Mouse (Mus musculus) heart, postnatal 14 days (tissue): ENCODE measurements around the gene Dmxl2. TPM values are rescaled to one million over a fixed set of nuclear protein-coding genes. Genes with fewer than 3 reads are reported as not detected.

Experiments
- DNase-seq, 2 experiments: peaks; one replicate each; pipeline ENCODE4 v3.0.0; 2021 to 2022
- intact Hi-C: fragments of 180-260 bp; cut with DNase I; formaldehyde crosslinking; loops from one replicate; pipeline ENCODE4 v1.15.1; 2025
- total RNA-seq, 2 experiments: library from RNA; stranded (reverse); gene quantifications; 2 replicates each; pipeline ENCODE4 v1.2.3; 2021

Dmxl2 gene
- total RNA-seq, 2 experiments from 2014 or later: 18.3 to 20.2 TPM

DNA sequence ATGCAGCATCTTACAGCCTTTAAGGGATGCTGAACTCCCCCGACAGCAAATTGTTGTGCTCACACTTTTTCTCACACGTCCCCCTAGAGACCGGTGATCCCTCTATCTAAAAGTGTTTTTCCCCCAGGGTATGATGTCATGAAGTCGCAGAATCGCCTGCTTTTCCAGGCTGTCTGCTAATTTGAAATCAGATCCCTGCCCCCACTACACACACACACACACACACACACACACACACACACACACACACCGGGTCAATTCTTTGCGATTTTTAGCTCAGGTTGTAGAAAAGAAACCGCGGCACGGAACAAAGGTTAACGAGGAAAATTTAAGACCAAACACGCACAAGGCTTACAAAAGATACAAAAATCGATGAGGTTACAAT lies 677 bp upstream of the Dmxl2 start:
- intact Hi-C loops: no loop called here
- DNase-seq: no peak

GRCm38 (mm10) chr9:54500832-54501452 lies 484 bp downstream of the Dmxl2 start:
- intact Hi-C loops: no loop called here
- no peak for DNase-seq

- intact Hi-C loops: no loop called here
- DNase-seq: no peak
Measured at GRCm38 (mm10) chr9:54499791-54500190, 1.6 kb downstream of the Dmxl2 start.

DNA sequence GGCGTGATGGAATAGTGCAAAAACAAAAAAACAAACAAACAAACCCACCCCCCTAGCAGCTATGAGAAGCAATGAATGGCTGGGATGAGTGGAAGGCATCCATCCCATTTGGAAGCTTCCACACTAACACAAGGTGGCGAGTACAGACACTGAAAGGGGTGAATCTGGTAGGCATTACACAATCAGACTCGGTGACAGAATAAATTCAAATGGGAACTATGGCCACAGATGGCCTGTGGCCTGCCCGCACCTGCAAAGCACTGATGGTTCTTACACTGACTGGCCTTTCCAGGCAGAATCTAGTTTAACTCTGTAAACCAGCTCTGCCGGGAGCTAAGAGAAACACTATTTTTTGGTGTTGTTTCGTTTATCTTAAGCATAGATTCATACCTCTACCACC lies 2.1 kb downstream of the Dmxl2 start:
- no peak for DNase-seq
- intact Hi-C loops: no loop called here

DNA sequence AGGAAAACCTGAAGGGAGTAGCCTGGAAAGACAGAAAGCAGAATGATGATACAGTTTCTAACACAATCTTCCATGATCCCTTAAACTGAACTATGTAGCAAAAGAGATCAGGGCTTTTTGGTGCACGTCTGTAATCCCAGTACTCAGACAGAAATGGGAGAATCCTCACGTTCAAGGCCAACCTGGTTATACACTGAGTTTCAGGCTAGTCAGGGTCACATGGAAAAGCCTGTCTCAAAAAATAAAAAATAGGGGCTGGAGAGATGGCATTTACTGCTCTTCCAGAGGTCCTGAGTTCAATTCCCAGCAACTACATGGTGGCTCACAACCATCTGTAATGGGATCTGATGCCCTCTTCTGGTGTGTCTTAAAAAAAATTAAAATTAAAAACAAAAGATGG lies 11.0 kb downstream of the Dmxl2 start:
- DNase-seq: no peak
- intact Hi-C loops: no loop called here

GRCm38 (mm10) chr9:54489599-54489998 lies 11.8 kb downstream of the Dmxl2 start:
- DNase-seq: no peak
- intact Hi-C loops: no loop called here

GRCm38 (mm10) chr9:54484927-54485326 lies 16.5 kb downstream of the Dmxl2 start:
- intact Hi-C loops: no loop called here
- DNase-seq: no peak

GRCm38 (mm10) chr9:54483215-54483614 lies 18.2 kb downstream of the Dmxl2 start:
- DNase-seq: no peak
- intact Hi-C loops: no loop called here

- intact Hi-C loops: no loop called here
- DNase-seq: no peak
Measured at GRCm38 (mm10) chr9:54482763-54483162, 18.7 kb downstream of the Dmxl2 start.

DNA sequence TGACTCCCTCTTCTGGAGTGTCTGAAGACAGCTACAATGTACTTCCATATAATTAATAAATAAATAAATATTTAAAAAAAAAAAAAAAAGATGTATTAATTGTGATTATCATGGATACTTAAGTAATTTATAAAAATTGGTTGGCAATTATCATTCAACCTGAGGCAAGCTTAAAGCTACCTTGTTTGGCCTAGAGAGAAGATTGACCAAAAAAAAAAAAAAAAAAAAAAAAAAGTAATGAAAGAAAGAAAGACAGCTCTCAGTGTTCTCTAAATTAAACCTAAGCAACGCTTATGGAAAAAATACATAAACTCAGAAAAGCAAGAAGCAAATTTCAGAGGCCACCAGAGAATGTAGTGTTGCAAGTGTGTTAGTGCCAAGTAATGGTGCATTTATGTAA lies 22.4 kb downstream of the Dmxl2 start:
- intact Hi-C loops: no loop called here

DNA sequence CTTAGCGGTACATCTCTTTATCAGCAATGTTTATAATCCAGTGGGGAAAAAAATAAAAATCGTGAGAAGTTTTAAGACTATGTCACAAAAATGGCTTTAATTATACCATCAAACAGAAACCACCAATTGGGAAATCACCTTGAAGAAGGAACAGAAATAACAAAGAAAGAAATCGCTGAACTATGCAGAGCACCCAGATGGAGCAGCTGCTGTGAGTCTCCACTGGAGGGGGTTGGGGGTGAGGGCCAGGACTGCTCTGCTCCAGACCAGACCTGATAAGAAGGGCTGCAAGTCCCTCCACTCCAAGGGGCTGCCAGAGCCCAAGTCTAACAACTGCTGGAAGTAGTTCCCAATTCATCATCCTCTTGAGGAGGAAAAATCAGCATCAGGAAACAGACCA lies 23.3 kb downstream of the Dmxl2 start:
- intact Hi-C loops: no loop called here
- DNase-seq: no peak

More for the DNA sequence above, 22.4 kb downstream of the Dmxl2 start:
- DNase-seq: no peak

DNA sequence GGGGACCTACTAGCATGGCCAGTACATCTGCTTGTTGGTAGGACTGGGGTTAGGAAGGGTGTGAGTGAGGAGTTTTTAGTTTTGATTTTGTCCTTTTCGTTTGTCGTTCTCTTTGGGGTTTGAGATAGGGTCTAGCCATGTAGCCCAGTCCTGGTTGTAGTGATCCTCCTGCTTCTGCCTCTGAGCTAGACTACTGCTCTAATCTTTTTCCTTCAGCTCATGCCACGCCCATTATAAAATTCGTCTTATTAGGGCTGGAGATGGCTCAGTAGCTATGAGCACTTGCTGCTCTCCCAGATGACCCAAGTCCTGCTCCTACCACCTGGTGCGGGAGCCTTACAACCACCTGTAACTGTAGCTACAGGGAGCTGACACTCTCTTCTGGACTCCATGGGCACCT lies 26.9 kb downstream of the Dmxl2 start:
- intact Hi-C loops: no loop called here

GRCm38 (mm10) chr9:54474031-54474430 lies 27.4 kb downstream of the Dmxl2 start:
- DNase-seq: no peak
- intact Hi-C loops: no loop called here

More for the DNA sequence above, 26.9 kb downstream of the Dmxl2 start:
- no peak for DNase-seq

DNA sequence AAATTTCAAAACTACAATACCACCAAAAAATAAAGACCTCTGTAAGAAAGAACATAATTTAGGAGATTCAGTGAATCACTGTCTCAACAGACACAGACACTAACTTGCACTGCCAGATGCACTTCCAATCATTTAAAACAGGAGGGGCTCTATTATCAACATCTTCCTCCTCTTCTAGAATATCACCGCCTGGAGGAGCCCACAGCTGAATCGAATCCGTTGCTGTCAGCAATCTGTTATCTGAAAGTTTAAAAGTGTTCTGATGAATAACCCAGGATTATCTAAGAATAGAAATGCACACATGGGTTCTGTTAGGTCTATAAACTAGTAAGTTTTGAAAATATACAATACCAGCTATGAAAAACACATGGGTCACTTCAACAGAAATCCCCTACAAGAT lies 28.6 kb downstream of the Dmxl2 start:
- DNase-seq: no peak
- intact Hi-C loops: no loop called here

DNA sequence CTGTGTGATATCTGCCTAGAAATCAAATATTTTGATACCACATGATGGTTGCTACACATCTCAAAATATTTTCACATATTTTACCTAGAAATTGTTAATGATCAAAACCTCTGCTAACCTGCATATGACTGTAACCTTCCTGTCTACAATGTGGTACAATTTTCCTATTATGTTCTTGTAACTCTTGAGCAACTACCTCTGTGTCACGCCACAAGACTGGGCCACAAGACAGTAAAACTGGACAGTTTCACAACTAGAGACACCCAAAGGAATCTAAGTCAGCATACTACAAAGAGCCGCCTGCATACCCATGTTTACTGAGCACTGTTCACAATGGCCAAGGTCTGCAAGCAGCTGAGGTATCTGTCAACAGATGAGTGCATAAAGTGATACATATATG lies 32.1 kb downstream of the Dmxl2 start:
- intact Hi-C loops: no loop called here
- DNase-seq: no peak

GRCm38 (mm10) chr9:54467433-54467933 lies 33.9 kb downstream of the Dmxl2 start:
- intact Hi-C loops: no loop called here
- DNase-seq: no peak

GRCm38 (mm10) chr9:54463483-54464054 lies 37.9 kb downstream of the Dmxl2 start:
- no peak for DNase-seq
- intact Hi-C loops: no loop called here

- intact Hi-C loops: loop anchor here (2.0 to 10.0 kb wide), 2 partner anchors 108 to 166 kb away; no protein-coding TSS in a partner anchor
- no peak for DNase-seq
Measured at GRCm38 (mm10) chr9:54439015-54439414, 62.4 kb downstream of the Dmxl2 start.

- intact Hi-C loops: loop anchor here (2.0 to 10.0 kb wide), 2 partner anchors 109 to 167 kb away; no protein-coding TSS in a partner anchor
- peak; percentile 25 to 63 for DNase-seq
Measured at GRCm38 (mm10) chr9:54438246-54438645, 63.2 kb downstream of the Dmxl2 start.

DNA sequence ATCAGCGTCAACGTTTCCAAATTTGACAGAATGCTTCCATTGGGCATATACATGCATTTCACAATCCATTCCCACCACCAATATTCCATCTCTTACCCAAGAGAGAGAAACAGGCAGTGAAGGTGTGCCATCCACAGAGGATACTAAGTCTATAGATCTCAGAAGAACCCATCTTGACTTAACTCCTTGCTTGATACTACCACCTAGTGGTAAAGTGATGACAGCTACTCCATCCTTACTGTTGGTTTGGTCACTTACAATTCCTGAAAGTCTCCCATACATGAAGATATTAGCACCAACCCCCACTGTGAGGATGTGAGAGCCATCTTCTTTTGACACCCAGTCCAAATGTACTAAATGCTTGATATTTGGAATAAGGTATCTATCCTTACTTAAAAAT lies 85.2 kb downstream of the Dmxl2 start:
- intact Hi-C loops: loop anchor here (10.0 kb wide), 1 partner anchor 231 kb away; no protein-coding TSS in a partner anchor
- DNase-seq: no peak

DNA sequence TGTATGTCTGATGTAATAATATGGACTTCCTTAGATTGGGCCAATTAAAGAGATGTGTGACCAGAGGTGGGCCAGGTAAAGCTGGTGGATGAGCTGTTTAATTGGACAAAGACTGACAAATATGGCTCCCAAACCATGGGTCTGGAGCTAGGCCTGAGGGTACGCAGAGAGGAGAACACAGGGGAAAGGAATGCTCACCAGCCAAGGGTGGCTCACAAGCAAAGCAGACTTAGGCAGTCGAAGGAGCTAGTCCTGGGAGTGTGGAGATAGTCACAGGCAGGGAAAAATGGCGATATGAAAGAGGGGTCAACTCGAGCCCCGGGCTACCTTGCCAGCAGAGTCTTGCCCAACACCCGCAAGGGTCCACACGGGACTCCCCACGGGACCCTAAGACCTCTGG lies 144.7 kb downstream of the Dmxl2 start:
- DNase-seq: no peak
- intact Hi-C loops: no loop called here

DNA sequence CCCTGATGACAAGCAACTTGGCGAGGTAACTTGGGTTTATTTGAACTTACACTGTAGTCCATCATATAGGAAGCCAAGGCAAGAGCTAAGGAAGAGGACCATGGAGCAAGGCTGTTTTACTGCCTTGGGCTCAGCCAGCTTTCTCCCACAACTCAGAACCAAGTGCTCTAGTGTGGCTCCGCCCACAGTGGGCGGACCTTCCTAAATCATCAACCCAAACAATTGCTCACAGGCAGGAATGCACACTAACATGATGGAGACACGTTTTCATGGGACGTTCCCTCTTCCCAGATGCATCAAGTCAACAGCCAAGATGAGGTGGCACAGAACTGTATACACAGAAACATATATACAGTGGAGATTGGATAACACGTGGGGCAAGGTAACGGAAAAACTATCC lies 159.4 kb downstream of the Dmxl2 start:
- intact Hi-C loops: no loop called here
- no peak for DNase-seq
